Mouse (Mus musculus) splenic B cell, adult 2 months (primary cell): ENCODE data around the gene Tnn.
A peak's percentile ranks its signal among the peaks of the same experiment; 100 is the strongest.

ENCODE experiments used
- DNase-seq: peaks from one replicate; pipeline ENCODE4 v3.0.0-alpha.2; 2011; ENCODE audit warnings: low read depth, low spot score
- H3K27me3 ChIP-seq: 2 replicates; pipeline ENCODE4 v1.6.1; 2012; ENCODE audit warnings: mild to moderate bottlenecking, low read length, moderate library complexity, mixed read lengths; ENCODE audit not compliant: control insufficient read depth, poor library complexity, insufficient read depth, severe bottlenecking
- H3K36me3 ChIP-seq: 2 replicates; pipeline ENCODE4 v1.6.1; 2012; ENCODE audit warnings: mild to moderate bottlenecking, low read length, moderate library complexity, mixed read lengths; ENCODE audit not compliant: control insufficient read depth, poor library complexity, insufficient read depth, severe bottlenecking

The Tnn gene

GRCm38 (mm10) chr1:160043271-160043975 lies 110.0 kb downstream of the Tnn start:
- Histone ChIP-seq H3K36me3 (no peaks in the 10 kb centered on the region; the same call in 1 of the 2 replicates), H3K27me3 (no peaks in the 10 kb centered on the region)
- no peak for DNase-seq

- no peaks in the 10 kb centered on the region; the same call in 1 of the 2 replicates for H3K36me3 ChIP-seq
- H3K27me3 ChIP-seq, result no peaks in the 10 kb centered on the region
- DNase-seq, result peak; percentile 41
These were observed 111.0 kb downstream of the Tnn start for GRCm38 (mm10) chr1:160042351-160042750.

DNA sequence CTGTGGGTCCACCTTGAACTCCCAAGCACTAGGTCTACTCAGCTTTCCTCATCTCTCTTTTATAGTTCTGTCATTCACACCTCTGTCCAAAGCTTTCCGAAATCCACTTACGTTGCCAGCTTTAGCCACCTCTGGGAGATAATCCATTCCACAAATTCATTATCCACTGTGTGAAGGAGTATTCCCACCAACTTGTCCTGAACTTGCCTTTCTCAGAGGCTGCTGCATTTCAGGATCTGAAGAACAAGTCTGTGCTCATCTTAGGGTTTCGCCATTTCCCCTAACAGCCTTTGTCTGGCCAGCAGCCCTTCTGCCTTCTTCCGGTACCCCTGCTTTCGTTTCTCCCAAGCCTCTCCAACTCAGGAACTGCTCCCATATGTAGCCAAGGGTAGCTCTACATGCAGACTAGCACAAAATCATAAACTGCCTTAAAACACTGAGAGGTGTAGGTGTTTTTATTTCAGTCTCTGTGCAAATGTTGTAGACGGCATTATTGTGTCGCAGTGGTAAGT lies 112.1 kb downstream of the Tnn start:
- Histone ChIP-seq H3K27me3 (no peaks in the 10 kb centered on the region), H3K36me3 (no peaks in the 10 kb centered on the region; the same call in 1 of the 2 replicates)
- no peak for DNase-seq

DNA sequence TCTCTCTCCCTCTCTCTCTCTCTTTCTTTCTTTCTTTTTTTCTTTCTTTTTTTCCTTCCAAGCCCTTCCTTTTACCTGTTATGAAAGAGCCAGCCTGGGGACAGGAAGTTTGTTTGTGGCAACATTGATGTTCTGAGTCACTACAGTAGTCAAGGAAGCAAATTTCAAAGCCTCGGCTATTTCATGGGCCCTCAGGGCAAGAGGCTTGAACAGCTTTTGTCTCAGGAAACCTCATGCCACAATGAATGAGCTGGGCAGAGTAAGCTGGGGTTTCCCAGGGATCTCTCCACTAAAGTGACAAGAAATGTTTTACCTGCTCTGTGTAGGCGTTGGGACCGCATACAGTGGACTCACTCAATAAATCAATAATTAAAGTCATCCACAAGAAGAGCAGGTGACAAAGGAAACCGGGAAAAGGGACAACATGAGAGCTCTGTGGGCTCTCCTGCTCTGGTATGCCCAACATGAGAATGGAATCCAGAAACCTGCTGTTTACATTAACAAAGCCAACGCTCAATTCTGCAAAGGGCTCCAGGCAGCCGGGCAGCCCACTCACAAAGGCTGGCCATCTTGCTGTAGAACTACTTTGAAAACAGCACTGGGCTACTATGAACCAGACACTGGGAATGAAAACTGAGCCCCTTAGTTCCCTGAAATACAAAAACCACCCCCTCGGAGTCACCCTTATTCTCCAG lies 113.3 kb downstream of the Tnn start:
- H3K27me3 ChIP-seq, result no peaks in the 10 kb centered on the region
- no peaks in the 10 kb centered on the region for H3K36me3 ChIP-seq
- no peak for DNase-seq

GRCm38 (mm10) chr1:160036996-160037521 lies 116.3 kb downstream of the Tnn start:
- Histone ChIP-seq H3K36me3 (no peaks in the 10 kb centered on the region), H3K27me3 (no peaks in the 10 kb centered on the region)
- DNase-seq, result peak; percentile 36

DNA sequence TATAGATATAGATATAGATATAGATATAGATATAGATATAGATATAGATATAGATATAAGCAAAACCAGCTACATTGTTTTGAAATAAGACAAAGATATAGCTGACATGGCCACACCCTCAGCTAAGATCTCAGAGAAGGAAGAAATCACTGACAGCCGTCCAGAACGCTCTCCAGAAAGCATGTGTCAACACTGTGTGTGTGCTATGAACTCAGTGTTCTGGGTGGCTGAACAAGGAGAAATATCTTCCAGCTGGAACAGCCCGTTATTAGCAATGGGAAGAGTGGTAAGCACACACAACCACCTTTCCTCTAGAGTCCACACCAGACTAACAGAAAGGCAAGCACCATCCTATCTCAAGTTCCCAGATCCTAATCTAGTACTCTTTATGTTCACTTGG lies 117.8 kb downstream of the Tnn start:
- DNase-seq, result no peak
- H3K27me3 ChIP-seq, result no peaks in the 10 kb centered on the region
- no peaks in the 10 kb centered on the region for H3K36me3 ChIP-seq
